Mouse (Mus musculus) heart, embryonic 16.5 days (tissue): Measurements from ENCODE around the gene Cnpy3. TPM values are rescaled to one million over a fixed set of nuclear protein-coding genes. Genes with fewer than 3 reads are reported as not detected.

ENCODE experiments used
- ATAC-seq: fragments of 200-750 bp; cut with Nextera tagmentation; replicated peaks from 2 replicates; pipeline ENCODE4 v1.8.0; 2017; ENCODE audit warnings: moderate number of reproducible peaks; ENCODE audit not compliant: insufficient read depth, low FRiP score; ENCODE audit errors: extremely low read depth
- H3K27ac ChIP-seq: fragments of 300-500 bp; sonication (generic); 2 replicates; pipeline ENCODE4 v1.5.1; 2014; ENCODE audit warnings: mild to moderate bottlenecking, low read length, control low read depth, moderate library complexity
- H3K27me3 ChIP-seq: fragments of 300-500 bp; sonication (generic); 2 replicates; pipeline ENCODE4 v1.6.1; 2014; ENCODE audit warnings: low read length, mixed read lengths; ENCODE audit not compliant: control insufficient read depth, insufficient read depth
- H3K36me3 ChIP-seq: fragments of 300-500 bp; sonication (generic); 2 replicates; pipeline ENCODE4 v1.6.1; 2014; ENCODE audit not compliant: control insufficient read depth, insufficient read depth
- H3K4me1 ChIP-seq: fragments of 300-500 bp; sonication (generic); 2 replicates; pipeline ENCODE4 v1.6.1; 2014; ENCODE audit warnings: low read length, mixed read lengths; ENCODE audit not compliant: control insufficient read depth, insufficient read depth
- H3K4me2 ChIP-seq: fragments of 300-500 bp; sonication (generic); 2 replicates; pipeline ENCODE4 v1.6.1; 2014; ENCODE audit warnings: low read depth, mild to moderate bottlenecking, control low read depth, low read length
- H3K4me3 ChIP-seq: fragments of 300-500 bp; sonication (generic); 2 replicates; pipeline ENCODE4 v1.5.1; 2014; ENCODE audit warnings: mild to moderate bottlenecking, control low read depth, low read length
- H3K9ac ChIP-seq: fragments of 300-500 bp; sonication (generic); 2 replicates; pipeline ENCODE4 v1.6.1; 2014; ENCODE audit warnings: low read length, control low read depth
- H3K9me3 ChIP-seq: fragments of 300-500 bp; sonication (generic); replicated peaks from 2 replicates; pipeline ENCODE4 v1.6.1; 2016; ENCODE audit warnings: low read length; ENCODE audit not compliant: control insufficient read depth
- WGBS: fragments of 180-500 bp; shearing (Covaris S2); extraction: QIAGEN DNeasy Blood & Tissue Kit; methylation state at CpG from one replicate; pipeline ENCODE4 v1.1.7; 2014; 5-methylcytosine and 5-hydroxymethylcytosine counted together
- polyA plus RNA-seq: library from polyadenylated mRNA; unstranded; fragments of >200 nt; fragmentation: Nextera tagmentation; extraction: Ambion mirVana; gene quantifications from 2 replicates; pipeline ENCODE4 v1.2.1, GENCODE M21; 2015

Cnpy3 gene
- polyA plus RNA-seq, 1 experiment from 2014 or later: 50.6 TPM

- Histone ChIP-seq H3K9me3 (no peaks in the 10 kb centered on the region), H3K36me3 (peaks cover 3% of the 10 kb centered on the region; the same call in 1 of the 2 replicates), H3K4me3 (peak within 1 kb of the TSS; percentile 13; the same call in 1 of the 2 replicates), H3K9ac (0 out of 2 replicates have a peak within 1 kb of the TSS, but pooled peaks have one; percentile 6), H3K4me1 (peaks cover 9% of the 10 kb centered on the region), H3K27me3 (peaks cover 10% of the 10 kb centered on the region; the same call in 1 of the 2 replicates), H3K4me2 (peak within 1 kb of the TSS; percentile 34), H3K27ac (no peak within 1 kb of the TSS)
- ATAC-seq: no peak
- 16% methylated on average over 24 of the region's 24 CpGs for WGBS
Observed at GRCm38 (mm10) chr17:46728904-46729318, 23.1 kb downstream of the Cnpy3 start, which contains the start of gene Gnmt. Gene Gnmt (minus strand): TSS chr17:46729168.

GRCm38 (mm10) chr17:46728496-46728895 lies 23.5 kb downstream of the Cnpy3 start:
- H3K27ac ChIP-seq: no peak overlapping the region
- H3K27me3 ChIP-seq: peaks cover 10% of the 10 kb centered on the region; the same call in 1 of the 2 replicates
- 49% methylated on average over 11 of the region's 11 CpGs for WGBS
- H3K4me3 ChIP-seq: peak overlapping the region; percentile 13; the same call in 1 of the 2 replicates
- peaks cover 9% of the 10 kb centered on the region for H3K4me1 ChIP-seq
- ATAC-seq: no peak
- 0 out of 2 replicates have a peak overlapping the region, but pooled peaks have one; percentile 6 for H3K9ac ChIP-seq
- no peaks in the 10 kb centered on the region for H3K9me3 ChIP-seq
- H3K4me2 ChIP-seq: peak overlapping the region; percentile 34
- peaks cover 3% of the 10 kb centered on the region; the same call in 1 of the 2 replicates for H3K36me3 ChIP-seq

- no peak overlapping the region for H3K4me3 ChIP-seq
- ATAC-seq: no peak
- H3K4me2 ChIP-seq: no peak overlapping the region
- no peak overlapping the region for H3K27ac ChIP-seq
- H3K9ac ChIP-seq: no peak overlapping the region
- H3K9me3 ChIP-seq: no peaks in the 10 kb centered on the region
- H3K4me1 ChIP-seq: peaks cover 9% of the 10 kb centered on the region
- peaks cover 10% of the 10 kb centered on the region; the same call in 1 of the 2 replicates for H3K27me3 ChIP-seq
- WGBS: 41% methylated on average over 6 of the region's 6 CpGs
- peaks cover 3% of the 10 kb centered on the region; the same call in 1 of the 2 replicates for H3K36me3 ChIP-seq
Observed at GRCm38 (mm10) chr17:46728021-46728420, 24.0 kb downstream of the Cnpy3 start.

- peaks cover 9% of the 10 kb centered on the region for H3K4me1 ChIP-seq
- WGBS: 84% methylated on average over 11 of the region's 11 CpGs
- H3K9me3 ChIP-seq: no peaks in the 10 kb centered on the region
- H3K9ac ChIP-seq: 0 out of 2 replicates have a peak overlapping the region, but pooled peaks have one; percentile 16
- no peak for ATAC-seq
- H3K36me3 ChIP-seq: peaks cover 3% of the 10 kb centered on the region; the same call in 1 of the 2 replicates
- no peak overlapping the region for H3K4me3 ChIP-seq
- peaks cover 10% of the 10 kb centered on the region; the same call in 1 of the 2 replicates for H3K27me3 ChIP-seq
- H3K27ac ChIP-seq: no peak overlapping the region
- no peak overlapping the region for H3K4me2 ChIP-seq
Observed at GRCm38 (mm10) chr17:46727271-46727670, 24.7 kb downstream of the Cnpy3 start.

GRCm38 (mm10) chr17:46725731-46726645 lies 26.0 kb downstream of the Cnpy3 start:
- 88% methylated on average over 26 of the region's 26 CpGs for WGBS
- ATAC-seq: no peak
- no peak overlapping the region for H3K9ac ChIP-seq

GRCm38 (mm10) chr17:46725273-46725672 lies 26.7 kb downstream of the Cnpy3 start:
- Histone ChIP-seq H3K36me3 (peaks cover 3% of the 10 kb centered on the region; the same call in 1 of the 2 replicates), H3K9me3 (no peaks in the 10 kb centered on the region), H3K4me2 (no peak overlapping the region), H3K4me1 (peaks cover 9% of the 10 kb centered on the region), H3K27me3 (peaks cover 10% of the 10 kb centered on the region; the same call in 1 of the 2 replicates), H3K9ac (no peak overlapping the region), H3K27ac (no peak overlapping the region), H3K4me3 (no peak overlapping the region)
- ATAC-seq: peak; percentile 49
- 58% methylated on average over 9 of the region's 9 CpGs for WGBS

More at GRCm38 (mm10) chr17:46725731-46726645, 26.0 kb downstream of the Cnpy3 start:
- no peak overlapping the region for H3K4me2 ChIP-seq
- peaks cover 10% of the 10 kb centered on the region; the same call in 1 of the 2 replicates for H3K27me3 ChIP-seq
- no peak overlapping the region for H3K4me3 ChIP-seq
- H3K9me3 ChIP-seq: no peaks in the 10 kb centered on the region
- no peak overlapping the region for H3K27ac ChIP-seq
- peaks cover 3% of the 10 kb centered on the region; the same call in 1 of the 2 replicates for H3K36me3 ChIP-seq
- peaks cover 9% of the 10 kb centered on the region for H3K4me1 ChIP-seq

GRCm38 (mm10) chr17:46724477-46725084 lies 27.4 kb downstream of the Cnpy3 start:
- Histone ChIP-seq H3K27me3 (peaks cover 7% of the 10 kb centered on the region; the same call in 1 of the 2 replicates), H3K9me3 (no peaks in the 10 kb centered on the region), H3K27ac (no peak overlapping the region), H3K4me2 (no peak overlapping the region), H3K9ac (no peak overlapping the region), H3K4me3 (no peak overlapping the region), H3K36me3 (peaks cover 3% of the 10 kb centered on the region; the same call in 1 of the 2 replicates), H3K4me1 (peaks cover 9% of the 10 kb centered on the region)
- 83% methylated on average over 14 of the region's 20 CpGs for WGBS
- ATAC-seq: no peak

- no peak overlapping the region for H3K4me2 ChIP-seq
- H3K27ac ChIP-seq: no peak overlapping the region
- peaks cover 5% of the 10 kb centered on the region; the same call in 1 of the 2 replicates for H3K36me3 ChIP-seq
- H3K9me3 ChIP-seq: no peaks in the 10 kb centered on the region
- no peaks in the 10 kb centered on the region for H3K4me1 ChIP-seq
- no peak overlapping the region for H3K4me3 ChIP-seq
- WGBS: 83% methylated on average over 7 of the region's 7 CpGs
- no peaks in the 10 kb centered on the region for H3K27me3 ChIP-seq
- no peak for ATAC-seq
- no peak overlapping the region for H3K9ac ChIP-seq
Observed at GRCm38 (mm10) chr17:46721077-46721476, 30.9 kb downstream of the Cnpy3 start.
